Mouse (Mus musculus): ENCODE data around the gene Dock6. TPM values are rescaled to one million over a fixed set of nuclear protein-coding genes. Genes with fewer than 3 reads are reported as not detected.

Dock6 gene
- total RNA-seq, 2 experiments from 2014 or later, result 15.8 to 18.1 TPM

GRCm38 (mm10) chr9:21842391-21842790 is 10.0 kb downstream of the Dock6 start:
- no peak for TF ChIP-seq CTCF (IDR thresholded peaks at IDR 0.05)

DNA sequence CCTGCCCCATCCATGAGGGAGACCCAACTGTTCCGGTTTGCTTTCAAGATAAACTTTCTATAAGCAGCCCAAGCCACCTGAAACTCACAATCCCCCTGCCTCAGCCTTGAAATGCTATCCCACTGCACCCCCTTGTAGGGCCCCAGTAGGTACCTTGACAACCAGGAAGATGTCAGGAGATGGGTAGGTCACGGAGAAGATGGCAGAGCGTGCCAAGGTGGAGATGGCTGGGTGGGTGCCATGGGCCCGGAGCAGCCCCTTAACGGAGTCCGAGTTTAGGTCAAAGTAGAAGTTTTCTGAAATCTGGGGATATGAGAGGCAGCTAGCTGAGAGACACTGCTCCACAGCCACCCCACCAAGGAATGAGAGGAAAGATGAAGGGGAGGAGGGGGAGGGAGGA is 11.1 kb downstream of the Dock6 start:
- intact Hi-C loops (cut with DNase I), result no loop called here
- no peak for TF ChIP-seq CTCF (IDR thresholded peaks at IDR 0.05)
- DNase-seq (ENCODE audit: extremely low spot score in 1 of 2, low spot score in 2 of 2), result no peak
- H3K4me3 ChIP-seq, result no peak overlapping the region
- no peak overlapping the region for H3K27ac ChIP-seq

More at GRCm38 (mm10) chr9:21842391-21842790, 10.0 kb downstream of the Dock6 start:
- no peak for DNase-seq (ENCODE audit: extremely low spot score in 1 of 2, low spot score in 2 of 2)
- Histone ChIP-seq H3K27ac (peak overlapping the region; percentile 2; the same call in 1 of the 2 replicates), H3K4me3 (no peak overlapping the region)
- intact Hi-C loops (cut with DNase I), result no loop called here

DNA sequence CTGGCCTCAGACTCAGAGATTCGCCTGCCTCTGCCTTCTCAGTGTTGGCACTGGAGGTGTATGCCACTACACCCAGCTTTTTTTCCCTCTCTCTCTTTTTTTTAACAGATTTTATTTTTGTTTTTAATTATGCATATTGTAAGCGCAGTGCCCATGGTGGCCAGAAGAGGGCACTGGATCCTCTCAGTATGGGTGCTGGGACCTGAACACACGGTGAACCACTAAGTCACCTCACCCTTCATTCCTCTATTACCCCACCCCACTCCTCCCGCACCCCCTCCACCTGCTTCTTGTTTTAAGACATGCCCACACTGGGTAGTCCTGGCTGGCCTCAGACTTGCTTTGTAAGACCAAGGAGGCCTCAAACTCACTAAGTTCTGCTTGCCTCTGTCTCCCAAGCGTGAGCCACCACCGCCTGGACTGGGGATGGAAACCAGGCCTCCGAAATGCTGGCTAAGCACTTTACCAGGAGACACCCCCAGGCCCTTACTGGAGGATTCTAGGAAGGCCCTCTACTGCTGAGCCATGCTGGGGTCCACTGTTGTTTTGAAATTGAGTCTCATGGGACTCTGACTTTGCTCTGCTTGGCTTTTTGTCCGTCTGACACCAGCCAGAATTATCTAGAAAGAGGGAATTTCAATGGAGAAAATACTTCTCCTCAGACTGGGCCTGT is 12.2 kb downstream of the Dock6 start:
- intact Hi-C loops (cut with DNase I), result loop anchor here (1.0 kb wide), 1 partner anchor 31 kb away; no protein-coding TSS in a partner anchor
- no peak overlapping the region for H3K4me3 ChIP-seq
- no peak overlapping the region for H3K27ac ChIP-seq
- peak; percentile 75 for TF ChIP-seq CTCF (IDR thresholded peaks at IDR 0.05)
- peak in 1 of 2 experiments; percentile 47 for DNase-seq (ENCODE audit: extremely low spot score in 1 of 2, low spot score in 2 of 2)

- no peak overlapping the region for H3K27ac ChIP-seq
- no peak for DNase-seq (ENCODE audit: extremely low spot score in 1 of 2, low spot score in 2 of 2)
- no peak overlapping the region for H3K4me3 ChIP-seq
- intact Hi-C loops (cut with DNase I), result no loop called here
- no peak for TF ChIP-seq CTCF (IDR thresholded peaks at IDR 0.05)
Measured at GRCm38 (mm10) chr9:21837690-21838089, 14.7 kb downstream of the Dock6 start.

DNA sequence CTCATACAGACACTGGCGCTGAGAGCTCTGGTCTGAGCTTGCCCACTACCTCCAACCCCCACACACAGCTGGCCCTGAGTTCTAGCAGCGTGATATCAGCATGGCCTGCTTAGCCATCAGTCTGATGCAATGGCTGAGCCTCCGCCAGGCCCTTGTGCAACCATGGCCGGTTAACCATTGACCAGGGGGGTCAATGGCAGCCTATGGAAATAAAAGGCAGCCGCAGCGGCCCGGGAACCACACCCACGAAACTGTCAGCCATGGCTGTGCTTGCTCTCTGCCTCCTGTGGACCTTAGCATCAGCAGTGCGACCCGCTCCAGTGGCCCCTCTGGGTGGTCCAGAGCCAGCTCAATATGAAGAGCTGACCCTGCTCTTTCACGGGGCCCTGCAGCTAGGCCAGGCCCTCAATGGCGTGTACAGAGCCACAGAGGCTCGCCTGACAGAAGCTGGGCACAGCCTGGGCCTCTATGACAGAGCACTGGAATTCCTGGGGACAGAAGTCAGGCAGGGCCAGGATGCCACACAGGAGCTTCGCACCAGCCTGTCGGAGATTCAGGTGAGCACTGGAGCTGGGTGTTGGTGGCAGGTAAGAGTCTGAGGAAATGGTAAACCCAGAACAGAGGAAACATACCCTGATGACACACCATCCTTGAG is 17.1 kb downstream of the Dock6 start, which contains the start of gene Angptl8:
Gene Angptl8 (plus strand): TSS at position 253 of the 655 bp plus-strand sequence.
- intact Hi-C loops (cut with DNase I), result no loop called here

DNA sequence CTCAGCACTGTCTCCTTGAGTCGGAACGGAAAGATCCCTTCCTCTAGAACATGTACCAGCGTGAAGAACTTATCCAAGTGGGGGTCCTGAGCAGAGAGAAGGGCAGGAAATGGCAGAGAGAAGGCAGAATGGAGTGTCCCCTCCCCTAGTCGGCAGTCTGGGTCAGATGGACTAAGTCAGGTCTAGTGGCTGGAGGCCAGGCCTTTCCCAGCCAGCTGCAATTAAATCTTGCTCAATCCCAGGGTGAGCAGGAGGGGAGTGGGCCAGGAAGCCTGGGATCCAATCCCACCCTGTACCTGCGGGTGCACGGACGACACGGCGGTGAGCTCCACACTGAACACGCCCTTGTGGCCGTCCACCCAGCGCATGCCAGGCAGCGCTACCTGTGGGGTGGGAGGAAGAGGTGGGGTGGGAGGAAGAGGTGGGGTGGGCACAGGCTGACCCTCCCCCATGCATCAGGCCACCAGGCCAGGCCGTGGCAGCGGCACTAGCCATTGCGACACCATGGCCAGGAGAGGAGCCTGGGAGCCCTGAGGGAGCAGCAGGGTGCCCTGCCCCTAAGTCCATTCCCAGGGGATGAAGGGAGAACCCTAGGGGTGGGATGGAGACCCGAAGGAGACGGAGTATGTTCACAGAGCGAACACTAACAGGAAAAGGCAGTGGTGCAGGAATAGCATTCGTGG is 20.7 kb downstream of the Dock6 start:
- H3K27ac ChIP-seq, result no peak overlapping the region
- DNase-seq (ENCODE audit: extremely low spot score in 1 of 2, low spot score in 2 of 2), result no peak
- no peak for TF ChIP-seq CTCF (IDR thresholded peaks at IDR 0.05)
- no peak overlapping the region for H3K4me3 ChIP-seq
- intact Hi-C loops (cut with DNase I), result no loop called here

More for the DNA sequence above, 17.1 kb downstream of the Dock6 start, which contains the start of gene Angptl8:
- no peak within 1 kb of the TSS for H3K27ac ChIP-seq
- TF ChIP-seq CTCF (IDR thresholded peaks at IDR 0.05), result no peak
- no peak for DNase-seq (ENCODE audit: extremely low spot score in 1 of 2, low spot score in 2 of 2)
- H3K4me3 ChIP-seq, result no peak within 1 kb of the TSS

GRCm38 (mm10) chr9:21830936-21831335 is 21.5 kb downstream of the Dock6 start:
- DNase-seq (ENCODE audit: extremely low spot score in 1 of 2, low spot score in 2 of 2), result no peak
- TF ChIP-seq CTCF (IDR thresholded peaks at IDR 0.05), result no peak
- intact Hi-C loops (cut with DNase I), result no loop called here

GRCm38 (mm10) chr9:21830461-21830850 is 22.0 kb downstream of the Dock6 start:
- no peak for DNase-seq (ENCODE audit: extremely low spot score in 1 of 2, low spot score in 2 of 2)
- no peak overlapping the region for H3K4me3 ChIP-seq
- intact Hi-C loops (cut with DNase I), result no loop called here
- no peak overlapping the region for H3K27ac ChIP-seq
- no peak for TF ChIP-seq CTCF (IDR thresholded peaks at IDR 0.05)

More at GRCm38 (mm10) chr9:21830936-21831335, 21.5 kb downstream of the Dock6 start:
- Histone ChIP-seq H3K4me3 (no peak overlapping the region), H3K27ac (no peak overlapping the region)

DNA sequence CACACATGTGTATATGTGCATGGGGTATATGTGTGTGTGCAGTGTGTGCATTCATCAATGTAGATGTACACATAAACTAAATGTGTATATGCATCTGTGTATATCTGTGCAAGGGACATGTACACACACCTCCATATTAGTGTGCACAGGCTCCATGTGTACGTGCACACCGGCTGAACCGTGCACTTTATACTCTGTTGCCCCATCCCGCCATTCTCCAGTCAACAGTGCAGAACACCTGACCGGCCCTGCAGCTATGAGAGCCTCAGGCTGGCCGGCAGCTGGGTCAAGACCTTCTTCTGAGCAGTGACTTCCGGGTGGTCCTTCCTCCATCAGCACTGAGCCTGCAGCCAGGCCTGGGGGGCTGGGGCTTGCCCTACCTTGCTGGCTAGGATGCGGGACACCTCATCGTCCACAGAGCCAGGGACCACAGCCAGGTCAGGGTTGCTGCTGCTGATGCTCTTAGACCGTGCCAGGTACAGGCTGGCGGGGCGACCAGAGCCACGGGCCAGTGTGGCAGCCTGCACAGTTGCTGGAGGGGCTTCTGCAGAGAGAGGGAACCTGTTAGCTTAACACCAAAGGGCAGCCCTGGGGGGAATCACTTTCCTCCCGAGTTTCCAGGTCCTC is 22.5 kb downstream of the Dock6 start:
- no peak overlapping the region for H3K27ac ChIP-seq
- no peak for DNase-seq (ENCODE audit: extremely low spot score in 1 of 2, low spot score in 2 of 2)
- no peak for TF ChIP-seq CTCF (IDR thresholded peaks at IDR 0.05)
- intact Hi-C loops (cut with DNase I), result no loop called here
- H3K4me3 ChIP-seq, result no peak overlapping the region

- Histone ChIP-seq H3K27ac (no peak overlapping the region), H3K4me3 (no peak overlapping the region)
- DNase-seq (ENCODE audit: extremely low spot score in 1 of 2, low spot score in 2 of 2), result no peak
- no peak for TF ChIP-seq CTCF (IDR thresholded peaks at IDR 0.05)
- intact Hi-C loops (cut with DNase I), result no loop called here
Measured at GRCm38 (mm10) chr9:21824366-21824765, 28.1 kb downstream of the Dock6 start.

GRCm38 (mm10) chr9:21823957-21824356 is 28.5 kb downstream of the Dock6 start:
- Histone ChIP-seq H3K27ac (no peak overlapping the region), H3K4me3 (no peak overlapping the region)
- TF ChIP-seq CTCF (IDR thresholded peaks at IDR 0.05), result no peak
- intact Hi-C loops (cut with DNase I), result no loop called here
- DNase-seq (ENCODE audit: extremely low spot score in 1 of 2, low spot score in 2 of 2), result no peak

DNA sequence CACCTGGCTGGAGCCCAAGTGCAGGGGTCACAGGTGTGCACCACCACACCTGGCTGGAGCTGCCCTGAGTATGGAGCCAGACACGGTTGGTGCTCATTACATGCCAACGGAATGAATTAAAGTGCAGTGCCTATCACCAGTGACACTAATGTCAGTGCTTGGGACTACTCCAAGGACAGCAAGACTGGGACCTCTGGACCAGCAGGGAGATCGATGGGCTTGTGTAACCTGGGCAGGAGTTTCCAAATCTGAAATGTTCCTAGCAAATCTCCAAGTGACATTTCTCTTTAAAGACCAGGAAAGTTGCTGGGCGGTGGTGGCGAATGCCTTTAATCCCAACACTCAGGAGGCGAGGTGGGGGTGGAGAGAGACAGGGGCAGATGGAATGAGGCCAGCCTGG is 29.7 kb downstream of the Dock6 start:
- no peak for DNase-seq (ENCODE audit: extremely low spot score in 1 of 2, low spot score in 2 of 2)
- Histone ChIP-seq H3K27ac (no peak overlapping the region), H3K4me3 (no peak overlapping the region)
- TF ChIP-seq CTCF (IDR thresholded peaks at IDR 0.05), result no peak
- intact Hi-C loops (cut with DNase I), result no loop called here
